Mouse (Mus musculus): ENCODE measurements at regions not wholly inside any gene's neighbourhood (a gene's known extent, or its start where the extent isn't known, plus 50 kb on each side); places are given as distances from the start of the nearest gene placed in this dataset.

DNA sequence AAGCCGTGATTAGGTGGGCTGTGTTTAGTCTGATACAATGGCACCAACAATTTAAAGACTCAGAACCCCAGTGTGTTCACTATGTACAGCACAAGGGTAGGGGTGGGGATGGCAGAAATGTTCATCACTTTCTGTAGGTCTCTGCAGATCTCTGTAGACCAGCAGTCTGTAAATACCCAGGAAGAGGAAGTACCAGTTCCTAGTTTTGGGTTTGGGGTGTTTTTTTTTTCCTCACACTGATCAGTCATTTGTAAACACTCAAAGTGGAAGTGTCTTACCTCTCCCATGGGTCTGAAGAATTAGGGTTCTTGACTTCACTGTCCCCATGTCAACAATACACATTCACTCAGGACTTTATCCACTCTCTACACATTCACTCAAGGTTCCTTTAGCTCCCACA is 75.5 kb upstream of the Acsl1 start:
- WGBS: 79% methylated on average over 1 of the region's 1 CpGs
- no peak overlapping the region for H3K4me3 ChIP-seq (ENCODE audit: control insufficient read depth in 1 of 2, insufficient read depth in 1 of 2, low read depth in 1 of 2, low read length in 2 of 2)
- no peaks in the 10 kb centered on the region for H3K9me3 ChIP-seq (ENCODE audit: control insufficient read depth, low read length)
- no peaks in the 10 kb centered on the region for H3K36me3 ChIP-seq (ENCODE audit: control insufficient read depth, insufficient read depth, low read length)
- ATAC-seq (ENCODE audit: insufficient number of reproducible peaks, insufficient read depth, low FRiP score, low read depth): no peak
- H3K4me1 ChIP-seq (ENCODE audit: control insufficient read depth in 2 of 2, insufficient read depth in 2 of 2, low read length in 2 of 2): no peaks in the 10 kb centered on the region
- H3K27me3 ChIP-seq (ENCODE audit: control insufficient read depth, insufficient read depth, low read length): no peaks in the 10 kb centered on the region
- no peak overlapping the region for H3K9ac ChIP-seq (ENCODE audit: low read length)
- H3K4me2 ChIP-seq (ENCODE audit: low read length): no peak overlapping the region
- no peak overlapping the region for H3K27ac ChIP-seq (replicated peaks in 1 of 2; ENCODE audit: control insufficient read depth in 1 of 2, insufficient read depth in 1 of 2, low read depth in 2 of 2, low read length in 2 of 2)

DNA sequence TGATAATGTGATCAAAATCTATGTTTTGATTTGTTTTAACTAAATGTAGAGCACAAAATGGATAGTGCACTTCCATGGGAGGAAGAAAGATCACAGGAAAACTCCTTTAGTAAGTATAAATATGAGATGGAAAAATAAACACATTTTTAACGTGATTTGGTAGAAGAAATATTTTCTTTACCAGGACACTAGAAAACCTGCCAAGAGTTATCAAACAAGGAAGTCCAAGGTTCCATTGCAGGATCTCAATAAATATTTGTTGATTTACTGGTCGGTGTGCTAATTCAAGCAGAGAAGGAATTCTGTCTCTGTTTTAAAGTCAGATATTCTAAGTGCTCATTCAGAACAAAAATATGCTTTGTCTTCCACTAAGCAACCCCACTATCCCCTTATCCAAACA is 73.8 kb upstream of the Acsl1 start:
- H3K27me3 ChIP-seq (ENCODE audit: control insufficient read depth, insufficient read depth, low read length): no peaks in the 10 kb centered on the region
- H3K4me1 ChIP-seq (ENCODE audit: control insufficient read depth in 2 of 2, insufficient read depth in 2 of 2, low read length in 2 of 2): no peaks in the 10 kb centered on the region
- no peaks in the 10 kb centered on the region for H3K9me3 ChIP-seq (ENCODE audit: control insufficient read depth, low read length)
- no peak overlapping the region for H3K4me2 ChIP-seq (ENCODE audit: low read length)
- H3K27ac ChIP-seq (replicated peaks in 1 of 2; ENCODE audit: control insufficient read depth in 1 of 2, insufficient read depth in 1 of 2, low read depth in 2 of 2, low read length in 2 of 2): no peak overlapping the region
- no peak overlapping the region for H3K4me3 ChIP-seq (ENCODE audit: control insufficient read depth in 1 of 2, insufficient read depth in 1 of 2, low read depth in 1 of 2, low read length in 2 of 2)
- 55% methylated on average over 2 of the region's 2 CpGs for WGBS
- no peak for ATAC-seq (ENCODE audit: insufficient number of reproducible peaks, insufficient read depth, low FRiP score, low read depth)
- H3K9ac ChIP-seq (ENCODE audit: low read length): no peak overlapping the region
- no peaks in the 10 kb centered on the region for H3K36me3 ChIP-seq (ENCODE audit: control insufficient read depth, insufficient read depth, low read length)

DNA sequence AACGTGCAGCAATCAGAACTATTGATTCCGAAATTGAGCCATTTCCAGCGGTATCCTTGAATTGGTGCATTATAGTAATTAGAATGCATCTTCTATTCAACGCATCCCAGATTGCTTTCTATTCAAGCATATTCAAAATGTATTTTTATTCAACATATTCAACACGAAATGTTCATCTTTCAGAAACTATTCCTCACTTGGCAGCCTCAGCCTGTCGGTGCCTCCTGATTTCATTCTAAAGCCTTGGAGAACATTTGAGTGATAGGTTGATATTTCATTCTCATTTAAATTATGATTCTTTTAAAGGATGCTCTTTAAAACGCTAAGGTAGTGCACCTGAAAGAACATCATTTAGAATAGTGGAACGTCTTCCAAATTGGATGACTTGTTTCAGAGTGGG is 73.1 kb upstream of the Acsl1 start:
- Histone ChIP-seq H3K4me3 (ENCODE audit: control insufficient read depth in 1 of 2, insufficient read depth in 1 of 2, low read depth in 1 of 2, low read length in 2 of 2) (no peak overlapping the region), H3K4me2 (ENCODE audit: low read length) (no peak overlapping the region), H3K36me3 (ENCODE audit: control insufficient read depth, insufficient read depth, low read length) (no peaks in the 10 kb centered on the region), H3K27ac (replicated peaks in 1 of 2; ENCODE audit: control insufficient read depth in 1 of 2, insufficient read depth in 1 of 2, low read depth in 2 of 2, low read length in 2 of 2) (no peak overlapping the region), H3K27me3 (ENCODE audit: control insufficient read depth, insufficient read depth, low read length) (no peaks in the 10 kb centered on the region), H3K4me1 (ENCODE audit: control insufficient read depth in 2 of 2, insufficient read depth in 2 of 2, low read length in 2 of 2) (no peaks in the 10 kb centered on the region), H3K9me3 (ENCODE audit: control insufficient read depth, low read length) (no peaks in the 10 kb centered on the region), H3K9ac (ENCODE audit: low read length) (no peak overlapping the region)
- ATAC-seq (ENCODE audit: insufficient number of reproducible peaks, insufficient read depth, low FRiP score, low read depth): no peak
- WGBS: 81% methylated on average over 8 of the region's 8 CpGs

DNA sequence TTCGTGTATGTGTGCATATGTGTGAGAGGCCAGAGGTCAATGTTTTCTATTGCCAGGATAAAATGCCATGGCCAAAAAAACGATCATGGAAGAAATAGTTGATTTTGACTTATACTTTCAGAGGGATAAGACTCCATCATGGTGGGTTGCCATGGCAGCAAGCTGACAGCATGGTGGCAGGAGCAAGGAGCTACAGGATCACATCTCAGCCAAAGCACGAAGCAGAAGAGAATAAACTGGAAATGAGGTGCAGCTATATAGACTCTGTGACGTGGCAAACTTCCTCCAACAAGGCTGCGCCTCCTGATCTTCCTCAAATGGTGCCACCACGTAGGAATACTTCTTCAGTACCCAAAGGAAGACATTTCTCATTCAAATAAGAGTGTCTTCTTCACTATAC is 70.2 kb upstream of the Acsl1 start:
- 71% methylated on average over 6 of the region's 6 CpGs for WGBS
- Histone ChIP-seq H3K4me3 (ENCODE audit: control insufficient read depth in 1 of 2, insufficient read depth in 1 of 2, low read depth in 1 of 2, low read length in 2 of 2) (no peak overlapping the region), H3K4me2 (ENCODE audit: low read length) (no peak overlapping the region), H3K4me1 (ENCODE audit: control insufficient read depth in 2 of 2, insufficient read depth in 2 of 2, low read length in 2 of 2) (no peaks in the 10 kb centered on the region), H3K36me3 (ENCODE audit: control insufficient read depth, insufficient read depth, low read length) (no peaks in the 10 kb centered on the region), H3K9ac (ENCODE audit: low read length) (no peak overlapping the region), H3K9me3 (ENCODE audit: control insufficient read depth, low read length) (no peaks in the 10 kb centered on the region), H3K27ac (replicated peaks in 1 of 2; ENCODE audit: control insufficient read depth in 1 of 2, insufficient read depth in 1 of 2, low read depth in 2 of 2, low read length in 2 of 2) (no peak overlapping the region), H3K27me3 (ENCODE audit: control insufficient read depth, insufficient read depth, low read length) (no peaks in the 10 kb centered on the region)
- no peak for ATAC-seq (ENCODE audit: insufficient number of reproducible peaks, insufficient read depth, low FRiP score, low read depth)

DNA sequence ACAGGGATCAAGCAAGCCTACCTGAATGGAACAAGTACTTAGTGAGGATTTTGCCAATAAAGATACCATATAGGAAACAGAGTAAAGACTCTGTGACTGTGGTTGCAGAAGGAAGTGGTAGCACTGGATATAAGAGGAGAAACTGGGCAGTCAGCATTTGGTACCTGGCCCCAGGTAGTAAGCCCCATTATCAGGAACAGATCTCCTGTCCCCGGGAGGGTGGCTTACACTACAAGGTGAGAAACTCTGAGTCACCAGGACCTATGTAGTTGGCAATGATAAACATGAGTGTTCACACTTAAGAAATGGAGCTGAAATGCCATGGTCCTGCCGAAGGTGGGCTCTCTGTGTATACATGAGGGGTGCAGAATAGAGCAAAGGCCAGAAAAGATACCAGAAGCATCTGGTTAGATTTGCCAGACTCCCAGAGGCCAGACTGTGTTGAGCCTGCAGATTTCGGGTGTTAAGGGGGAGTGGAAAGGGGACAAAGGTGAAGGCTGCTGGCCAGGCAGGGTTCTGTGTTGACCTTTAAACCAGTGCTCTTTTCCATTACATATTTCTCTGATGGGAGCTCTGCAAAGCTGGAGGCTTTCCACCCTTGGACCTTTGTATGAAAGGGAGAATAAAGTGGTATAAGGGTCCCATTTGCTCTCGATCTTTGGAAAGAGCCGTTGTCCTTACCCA is 66.8 kb upstream of the Acsl1 start:
- H3K27ac ChIP-seq (replicated peaks in 1 of 2; ENCODE audit: control insufficient read depth in 1 of 2, insufficient read depth in 1 of 2, low read depth in 2 of 2, low read length in 2 of 2): no peak overlapping the region
- no peak overlapping the region for H3K4me2 ChIP-seq (ENCODE audit: low read length)
- no peak overlapping the region for H3K9ac ChIP-seq (ENCODE audit: low read length)
- ATAC-seq (ENCODE audit: insufficient number of reproducible peaks, insufficient read depth, low FRiP score, low read depth): no peak
- 76% methylated on average over 5 of the region's 5 CpGs for WGBS
- H3K36me3 ChIP-seq (ENCODE audit: control insufficient read depth, insufficient read depth, low read length): no peaks in the 10 kb centered on the region
- H3K9me3 ChIP-seq (ENCODE audit: control insufficient read depth, low read length): no peaks in the 10 kb centered on the region
- H3K27me3 ChIP-seq (ENCODE audit: control insufficient read depth, insufficient read depth, low read length): no peaks in the 10 kb centered on the region
- no peaks in the 10 kb centered on the region for H3K4me1 ChIP-seq (ENCODE audit: control insufficient read depth in 2 of 2, insufficient read depth in 2 of 2, low read length in 2 of 2)
- H3K4me3 ChIP-seq (ENCODE audit: control insufficient read depth in 1 of 2, insufficient read depth in 1 of 2, low read depth in 1 of 2, low read length in 2 of 2): no peak overlapping the region

DNA sequence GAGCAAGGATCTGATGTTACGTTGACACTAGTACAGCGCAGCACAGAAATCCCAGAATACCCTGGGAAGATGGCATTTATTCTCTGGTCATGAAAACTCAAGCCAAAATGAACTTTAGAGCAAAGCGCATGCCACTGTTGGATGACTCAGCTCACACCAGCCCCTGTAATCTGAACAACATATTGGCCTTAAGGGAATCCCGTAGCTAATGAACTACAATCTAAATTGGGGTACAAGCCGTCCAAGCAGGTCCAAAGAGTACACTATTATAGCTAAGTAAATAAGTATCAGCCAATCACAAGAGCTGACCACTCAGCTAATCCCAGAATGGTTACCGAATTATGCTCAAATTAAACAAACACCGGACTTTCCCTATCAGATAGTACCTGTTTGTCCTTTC is 62.0 kb upstream of the Acsl1 start:
- Histone ChIP-seq H3K9ac (ENCODE audit: low read length) (no peak overlapping the region), H3K4me3 (ENCODE audit: control insufficient read depth in 1 of 2, insufficient read depth in 1 of 2, low read depth in 1 of 2, low read length in 2 of 2) (no peak overlapping the region), H3K4me2 (ENCODE audit: low read length) (no peak overlapping the region), H3K4me1 (ENCODE audit: control insufficient read depth in 2 of 2, insufficient read depth in 2 of 2, low read length in 2 of 2) (peaks cover 0 to 2% of the 10 kb centered on the region in 2 experiments; a peak in 1 of 4 replicates), H3K27ac (replicated peaks in 1 of 2; ENCODE audit: control insufficient read depth in 1 of 2, insufficient read depth in 1 of 2, low read depth in 2 of 2, low read length in 2 of 2) (no peak overlapping the region), H3K9me3 (ENCODE audit: control insufficient read depth, low read length) (no peaks in the 10 kb centered on the region), H3K27me3 (ENCODE audit: control insufficient read depth, insufficient read depth, low read length) (no peaks in the 10 kb centered on the region), H3K36me3 (ENCODE audit: control insufficient read depth, insufficient read depth, low read length) (no peaks in the 10 kb centered on the region)
- 88% methylated on average over 7 of the region's 7 CpGs for whole genome bisulfite sequencing
- no peak for ATAC-seq (ENCODE audit: insufficient number of reproducible peaks, insufficient read depth, low FRiP score, low read depth)

DNA sequence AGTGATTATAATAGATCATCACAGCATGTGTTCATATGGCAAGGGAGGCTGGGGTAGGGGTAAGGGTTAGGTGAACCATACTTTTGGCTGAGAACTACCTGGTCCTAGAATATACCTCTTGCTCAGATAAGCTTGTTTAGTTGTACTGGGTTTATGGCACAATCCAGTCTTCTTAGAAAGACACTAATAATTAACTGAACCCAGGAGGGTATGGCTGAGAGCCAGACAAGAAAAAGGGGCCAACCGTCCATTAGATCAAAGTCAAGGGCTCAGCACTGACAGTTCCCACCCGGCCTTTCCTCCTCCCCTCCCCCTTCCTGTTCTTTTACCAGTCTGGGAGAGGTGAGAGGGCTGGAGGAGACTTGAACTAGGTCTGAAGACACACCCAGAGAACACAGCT is 61.5 kb upstream of the Acsl1 start:
- no peaks in the 10 kb centered on the region for H3K27me3 ChIP-seq (ENCODE audit: control insufficient read depth, insufficient read depth, low read length)
- no peak for ATAC-seq (ENCODE audit: insufficient number of reproducible peaks, insufficient read depth, low FRiP score, low read depth)

More for the DNA sequence above, 61.5 kb upstream of the Acsl1 start:
- Histone ChIP-seq H3K4me3 (ENCODE audit: control insufficient read depth in 1 of 2, insufficient read depth in 1 of 2, low read depth in 1 of 2, low read length in 2 of 2) (no peak overlapping the region), H3K27ac (replicated peaks in 1 of 2; ENCODE audit: control insufficient read depth in 1 of 2, insufficient read depth in 1 of 2, low read depth in 2 of 2, low read length in 2 of 2) (no peak overlapping the region), H3K4me2 (ENCODE audit: low read length) (no peak overlapping the region), H3K9ac (ENCODE audit: low read length) (no peak overlapping the region), H3K4me1 (ENCODE audit: control insufficient read depth in 2 of 2, insufficient read depth in 2 of 2, low read length in 2 of 2) (peaks cover 1 to 2% of the 10 kb centered on the region in 2 experiments; a peak in 2 of 4 replicates), H3K36me3 (ENCODE audit: control insufficient read depth, insufficient read depth, low read length) (no peaks in the 10 kb centered on the region), H3K9me3 (ENCODE audit: control insufficient read depth, low read length) (no peaks in the 10 kb centered on the region)
- 39% methylated on average over 2 of the region's 2 CpGs for WGBS
